Mouse (Mus musculus): ENCODE measurements at regions not wholly inside any gene's neighbourhood (a gene's known extent, or its start where the extent isn't known, plus 50 kb on each side); places are given as distances from the start of the nearest gene placed in this dataset.

- H3K27ac ChIP-seq: no peak overlapping the region
- no peaks in the 10 kb centered on the region for H3K36me3 ChIP-seq
- H3K4me2 ChIP-seq: no peak overlapping the region
- WGBS: 66% methylated on average over 5 of the region's 5 CpGs
- no peak overlapping the region for H3K9ac ChIP-seq
- ATAC-seq (ENCODE audit: insufficient read depth, low FRiP score, low read depth): no peak
- H3K27me3 ChIP-seq (replicated peaks): no peaks in the 10 kb centered on the region
- no peaks in the 10 kb centered on the region for H3K9me3 ChIP-seq
- H3K4me1 ChIP-seq: no peaks in the 10 kb centered on the region
- H3K4me3 ChIP-seq (replicated peaks): no peak overlapping the region
Measured at GRCm38 (mm10) chr1:163650577-163651180, 74.4 kb downstream of the Mettl11b start.

- no peak for ATAC-seq (ENCODE audit: insufficient read depth, low FRiP score, low read depth)
- no peak overlapping the region for H3K9ac ChIP-seq
Measured at GRCm38 (mm10) chr1:163642091-163642490, 82.9 kb downstream of the Mettl11b start.

GRCm38 (mm10) chr1:163640527-163641228, 84.4 kb downstream of the Mettl11b start:
- Histone ChIP-seq H3K4me1 (no peaks in the 10 kb centered on the region), H3K4me3 (replicated peaks) (no peak overlapping the region), H3K4me2 (no peak overlapping the region), H3K9ac (no peak overlapping the region), H3K36me3 (no peaks in the 10 kb centered on the region), H3K27me3 (replicated peaks) (no peaks in the 10 kb centered on the region), H3K9me3 (no peaks in the 10 kb centered on the region), H3K27ac (no peak overlapping the region)
- WGBS: 64% methylated on average over 9 of the region's 9 CpGs
- no peak for ATAC-seq (ENCODE audit: insufficient read depth, low FRiP score, low read depth)

More at GRCm38 (mm10) chr1:163642091-163642490, 82.9 kb downstream of the Mettl11b start:
- Histone ChIP-seq H3K4me1 (no peaks in the 10 kb centered on the region), H3K4me3 (replicated peaks) (no peak overlapping the region), H3K27ac (no peak overlapping the region), H3K4me2 (no peak overlapping the region), H3K36me3 (no peaks in the 10 kb centered on the region), H3K9me3 (no peaks in the 10 kb centered on the region), H3K27me3 (replicated peaks) (no peaks in the 10 kb centered on the region)
- 87% methylated on average over 1 of the region's 1 CpGs for WGBS

- Histone ChIP-seq H3K4me1 (no peaks in the 10 kb centered on the region), H3K36me3 (no peaks in the 10 kb centered on the region), H3K4me2 (no peak overlapping the region), H3K27ac (no peak overlapping the region), H3K9ac (no peak overlapping the region), H3K9me3 (no peaks in the 10 kb centered on the region), H3K27me3 (replicated peaks) (no peaks in the 10 kb centered on the region), H3K4me3 (replicated peaks) (no peak overlapping the region)
- ATAC-seq (ENCODE audit: insufficient read depth, low FRiP score, low read depth): no peak
- WGBS: 74% methylated on average over 5 of the region's 5 CpGs
Measured at GRCm38 (mm10) chr1:163630291-163630812, 94.7 kb downstream of the Mettl11b start.

GRCm38 (mm10) chr1:163624887-163625286, 100.1 kb downstream of the Mettl11b start:
- 71% methylated on average over 4 of the region's 4 CpGs for WGBS

GRCm38 (mm10) chr1:163621293-163621692, 103.7 kb downstream of the Mettl11b start:
- Histone ChIP-seq H3K4me1 (no peaks in the 10 kb centered on the region), H3K9me3 (no peaks in the 10 kb centered on the region), H3K27ac (no peak overlapping the region), H3K9ac (no peak overlapping the region), H3K27me3 (replicated peaks) (no peaks in the 10 kb centered on the region), H3K4me3 (replicated peaks) (no peak overlapping the region), H3K4me2 (no peak overlapping the region), H3K36me3 (no peaks in the 10 kb centered on the region)
- WGBS: 82% methylated on average over 3 of the region's 3 CpGs
- ATAC-seq (ENCODE audit: insufficient read depth, low FRiP score, low read depth): no peak

More at GRCm38 (mm10) chr1:163624887-163625286, 100.1 kb downstream of the Mettl11b start:
- H3K4me3 ChIP-seq (replicated peaks): no peak overlapping the region
- no peaks in the 10 kb centered on the region for H3K27me3 ChIP-seq (replicated peaks)
- no peak overlapping the region for H3K4me2 ChIP-seq
- H3K9me3 ChIP-seq: no peaks in the 10 kb centered on the region
- ATAC-seq (ENCODE audit: insufficient read depth, low FRiP score, low read depth): no peak
- H3K36me3 ChIP-seq: no peaks in the 10 kb centered on the region
- H3K9ac ChIP-seq: no peak overlapping the region
- H3K27ac ChIP-seq: no peak overlapping the region
- H3K4me1 ChIP-seq: no peaks in the 10 kb centered on the region

- Histone ChIP-seq H3K4me2 (no peak overlapping the region), H3K4me3 (replicated peaks) (no peak overlapping the region), H3K9me3 (no peaks in the 10 kb centered on the region), H3K9ac (no peak overlapping the region), H3K27ac (no peak overlapping the region), H3K36me3 (no peaks in the 10 kb centered on the region), H3K4me1 (no peaks in the 10 kb centered on the region), H3K27me3 (replicated peaks) (no peaks in the 10 kb centered on the region)
- WGBS: 65% methylated on average over 7 of the region's 7 CpGs
- no peak for ATAC-seq (ENCODE audit: insufficient read depth, low FRiP score, low read depth)
Measured at GRCm38 (mm10) chr1:163619831-163620230, 105.2 kb downstream of the Mettl11b start.

- Histone ChIP-seq H3K27me3 (replicated peaks) (no peaks in the 10 kb centered on the region), H3K9me3 (no peaks in the 10 kb centered on the region), H3K9ac (no peak overlapping the region), H3K27ac (no peak overlapping the region), H3K4me1 (no peaks in the 10 kb centered on the region), H3K4me3 (replicated peaks) (no peak overlapping the region), H3K36me3 (no peaks in the 10 kb centered on the region), H3K4me2 (no peak overlapping the region)
- WGBS: 52% methylated on average over 3 of the region's 3 CpGs
- no peak for ATAC-seq (ENCODE audit: insufficient read depth, low FRiP score, low read depth)
Measured at GRCm38 (mm10) chr1:163618132-163618531, 106.9 kb downstream of the Mettl11b start.

GRCm38 (mm10) chr1:163616596-163616995, 108.4 kb downstream of the Mettl11b start:
- no peaks in the 10 kb centered on the region for H3K4me1 ChIP-seq
- H3K36me3 ChIP-seq: no peaks in the 10 kb centered on the region
- WGBS: 32% methylated on average over 3 of the region's 3 CpGs
- no peak overlapping the region for H3K4me2 ChIP-seq
- ATAC-seq (ENCODE audit: insufficient read depth, low FRiP score, low read depth): no peak
- H3K27ac ChIP-seq: no peak overlapping the region
- no peak overlapping the region for H3K9ac ChIP-seq
- no peaks in the 10 kb centered on the region for H3K9me3 ChIP-seq
- H3K27me3 ChIP-seq (replicated peaks): no peaks in the 10 kb centered on the region
- no peak overlapping the region for H3K4me3 ChIP-seq (replicated peaks)

- ATAC-seq (ENCODE audit: insufficient read depth, low FRiP score, low read depth): no peak
- H3K9me3 ChIP-seq: no peaks in the 10 kb centered on the region
Measured at GRCm38 (mm10) chr1:163608429-163608828, 116.6 kb downstream of the Mettl11b start.

GRCm38 (mm10) chr1:163607701-163608100, 117.3 kb downstream of the Mettl11b start:
- no peaks in the 10 kb centered on the region for H3K27me3 ChIP-seq (replicated peaks)
- no peaks in the 10 kb centered on the region for H3K36me3 ChIP-seq
- no peak for ATAC-seq (ENCODE audit: insufficient read depth, low FRiP score, low read depth)
- H3K9ac ChIP-seq: no peak overlapping the region
- 83% methylated on average over 5 of the region's 5 CpGs for WGBS
- no peaks in the 10 kb centered on the region for H3K4me1 ChIP-seq
- no peak overlapping the region for H3K4me3 ChIP-seq (replicated peaks)
- no peak overlapping the region for H3K4me2 ChIP-seq
- no peaks in the 10 kb centered on the region for H3K9me3 ChIP-seq
- no peak overlapping the region for H3K27ac ChIP-seq

More at GRCm38 (mm10) chr1:163608429-163608828, 116.6 kb downstream of the Mettl11b start:
- no peak overlapping the region for H3K4me3 ChIP-seq (replicated peaks)
- no peak overlapping the region for H3K4me2 ChIP-seq
- WGBS: 94% methylated on average over 1 of the region's 1 CpGs
- no peaks in the 10 kb centered on the region for H3K4me1 ChIP-seq
- H3K9ac ChIP-seq: no peak overlapping the region
- H3K27ac ChIP-seq: no peak overlapping the region
- H3K27me3 ChIP-seq (replicated peaks): no peaks in the 10 kb centered on the region
- H3K36me3 ChIP-seq: no peaks in the 10 kb centered on the region
